Mouse (Mus musculus) activated CD4-positive, CD25-positive, alpha-beta regulatory T cell, adult 4 months (primary cell): ENCODE measurements around the gene Olfr105-ps. TPM values are rescaled to one million over a fixed set of nuclear protein-coding genes. Genes with fewer than 3 reads are reported as not detected.

ENCODE experiments used
- ATAC-seq: one replicate; pipeline ENCODE4 v1.8.0; 2017
- polyA plus RNA-seq, 2 experiments: library from polyadenylated mRNA; unstranded; fragments of 100-300 nt; shearing (Covaris generic); gene quantifications; one replicate each; pipeline ENCODE4 v1.2.1; 2017

The Olfr105-ps gene
- polyA plus RNA-seq, result not detected

DNA sequence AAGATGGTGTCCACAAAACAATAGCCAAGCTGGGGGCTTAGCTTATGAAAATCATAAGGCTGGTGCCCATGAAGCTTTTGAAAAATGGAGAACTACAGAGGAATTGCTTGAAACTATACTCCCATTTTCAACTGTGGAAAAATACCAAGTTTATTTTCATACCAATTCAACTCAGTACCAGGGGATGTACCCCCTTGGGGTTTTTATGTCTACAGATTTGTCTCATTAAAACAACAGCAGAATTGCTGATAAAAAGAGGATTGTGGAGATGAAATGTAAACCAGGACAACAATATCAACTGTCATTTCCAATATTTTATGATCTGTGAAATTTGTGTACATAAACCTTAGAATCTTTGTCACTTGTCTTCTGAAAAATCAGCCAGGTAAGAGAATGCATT lies at the start of gene Olfr105-ps:
Gene Olfr105-ps, plus strand, starts transcription at position 301 of the 400 bp plus-strand sequence.
- no peak for ATAC-seq

DNA sequence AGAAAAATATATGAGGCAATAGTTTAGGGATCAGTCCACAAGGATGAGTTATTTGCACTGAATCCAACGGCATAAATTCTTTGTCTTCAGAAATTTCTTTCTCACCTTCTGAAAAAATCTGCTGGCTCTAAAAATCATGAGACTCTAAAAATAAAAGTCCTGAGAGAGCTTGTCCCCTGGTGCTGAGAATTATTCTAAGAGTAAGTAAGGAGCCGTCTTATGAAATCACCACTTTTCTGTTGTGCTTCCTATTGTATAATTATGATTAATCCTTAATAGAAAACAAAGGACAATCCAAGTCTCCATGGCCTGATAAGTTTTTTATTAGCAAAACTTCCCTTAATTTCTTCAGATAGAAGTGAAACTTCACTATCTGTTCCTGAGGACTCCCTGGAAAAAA lies 39.2 kb upstream of the Olfr105-ps start, which contains the start of gene Olfr103:
Gene Olfr103, minus strand, starts transcription at position 101 of the 400 bp plus-strand sequence.
- ATAC-seq, result no peak

DNA sequence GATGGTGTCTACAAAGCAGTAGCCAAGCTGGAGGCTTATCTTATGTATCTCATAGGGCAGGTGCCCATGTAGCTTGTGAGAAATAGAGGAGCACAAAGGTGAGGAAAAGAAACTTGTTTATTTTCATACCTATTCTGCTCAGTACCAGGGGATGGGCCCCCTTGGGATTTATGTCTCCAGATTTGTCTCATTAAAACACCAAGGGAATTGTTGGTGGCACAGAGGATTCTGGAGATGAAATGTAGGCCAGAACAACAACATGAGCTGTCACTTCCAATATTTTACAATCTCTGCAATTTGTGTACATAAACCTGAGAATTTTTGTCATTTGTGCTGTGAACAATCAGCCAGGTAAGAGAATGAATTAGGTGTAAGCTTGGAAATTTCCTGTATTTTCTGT lies 19.6 kb upstream of the Olfr105-ps start, which contains the start of gene Olfr104-ps:
Gene Olfr104-ps, plus strand, starts transcription at position 301 of the 400 bp plus-strand sequence.
- no peak for ATAC-seq

DNA sequence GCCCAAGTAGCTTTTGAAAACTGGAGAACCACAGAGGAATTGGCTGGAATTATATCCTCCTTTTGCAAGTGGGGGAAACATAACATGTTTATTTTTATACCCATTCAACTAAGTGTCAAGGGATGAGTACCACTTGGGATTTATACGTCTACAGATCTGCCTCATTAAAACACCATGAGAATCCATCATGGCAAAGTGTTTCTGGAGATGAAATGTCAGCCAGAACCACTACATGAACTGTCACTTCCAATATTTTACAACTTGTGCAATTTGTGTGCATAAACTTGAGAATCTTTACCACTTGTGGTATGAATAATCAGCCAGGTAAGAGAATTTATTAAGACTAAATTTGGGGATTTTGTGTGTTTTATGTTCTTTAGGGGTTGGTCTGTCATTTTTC lies 11.3 kb downstream of the Olfr105-ps start, which contains the start of gene Olfr106-ps:
Gene Olfr106-ps, plus strand, starts transcription at position 301 of the 400 bp plus-strand sequence.
- ATAC-seq, result no peak

DNA sequence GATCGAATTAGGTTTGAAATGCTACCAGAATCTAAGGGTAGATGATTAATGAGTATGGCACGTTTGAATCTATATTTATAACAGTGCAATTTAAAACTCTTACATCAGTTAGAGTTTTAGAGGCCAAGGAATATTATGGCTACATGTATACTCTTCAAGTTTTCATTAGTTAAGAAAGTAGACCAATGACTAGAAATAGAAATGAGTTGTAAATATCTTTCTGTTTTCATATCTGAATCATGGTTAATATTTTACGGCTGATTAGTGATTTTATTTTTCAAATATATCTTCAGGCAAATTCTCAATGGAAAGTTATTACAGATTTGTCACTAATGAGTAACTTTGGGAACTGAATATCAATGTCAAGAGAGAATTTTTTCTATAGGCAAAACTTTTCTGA lies 20.1 kb downstream of the Olfr105-ps start, which contains the start of gene Olfr107:
Gene Olfr107, plus strand, starts transcription at position 301 of the 400 bp plus-strand sequence.
- no peak for ATAC-seq

DNA sequence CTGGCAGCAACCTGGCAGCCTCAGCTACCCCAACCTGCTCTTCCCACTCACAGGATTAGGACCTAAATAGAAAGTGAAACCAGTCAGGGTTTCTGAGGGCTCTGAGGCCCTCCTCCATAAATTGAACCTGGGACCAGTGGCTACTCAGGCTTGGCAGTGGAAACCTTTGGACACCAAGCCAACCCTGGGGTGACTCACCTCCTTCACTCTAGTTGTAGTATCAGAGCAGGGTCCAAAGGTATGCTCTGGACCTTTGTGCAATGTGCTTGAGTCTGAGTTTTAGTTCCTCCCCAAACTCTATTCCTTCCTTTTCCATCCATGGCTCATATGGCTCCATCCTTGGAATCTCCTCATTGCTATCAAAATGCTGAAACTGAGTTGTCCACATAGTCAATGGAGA lies 34.5 kb downstream of the Olfr105-ps start:
- no peak for ATAC-seq

Other genes with a start within 250 kb of the Olfr105-ps start
- not detected for gene Olfr93, start 217.5 kb upstream of the Olfr105-ps start, polyA plus RNA-seq
- gene Ubd, start 185.1 kb upstream of the Olfr105-ps start, polyA plus RNA-seq, result under 1 TPM in 1 of 2 experiments, not detected in 1; 0.75 TPM
- gene Olfr94, start 178.0 kb upstream of the Olfr105-ps start, polyA plus RNA-seq, result not detected
- not detected for gene Olfr95, start 165.9 kb upstream of the Olfr105-ps start, polyA plus RNA-seq
- not detected for gene Olfr96, start 158.9 kb upstream of the Olfr105-ps start, polyA plus RNA-seq
- gene Olfr97, start 141.7 kb upstream of the Olfr105-ps start, polyA plus RNA-seq, result not detected
- 1 to 10 TPM in 1 of 2 experiments, under 1 TPM in 1; 0.54 to 1.0 TPM for gene Olfr98, start 115.3 kb upstream of the Olfr105-ps start, polyA plus RNA-seq
- gene H2-M3, start 108.8 kb upstream of the Olfr105-ps start, polyA plus RNA-seq, result 100 to 1,000 TPM in 1 of 2 experiments, 10 to 100 TPM in 1; 94.0 to 120 TPM
- 1 to 10 TPM; 5.1 to 5.7 TPM for gene Olfr99, start 95.6 kb upstream of the Olfr105-ps start, polyA plus RNA-seq
- under 1 TPM in 1 of 2 experiments, not detected in 1; 0.15 TPM for gene Olfr101, start 74.7 kb upstream of the Olfr105-ps start, polyA plus RNA-seq
- gene Olfr102, start 62.0 kb upstream of the Olfr105-ps start, polyA plus RNA-seq, result under 1 TPM in 1 of 2 experiments, not detected in 1; 0.33 TPM
- not detected for gene Olfr103, start 39.3 kb upstream of the Olfr105-ps start, polyA plus RNA-seq
- not detected for gene Olfr104-ps, start 19.5 kb upstream of the Olfr105-ps start, polyA plus RNA-seq
- gene Olfr106-ps, start 11.4 kb downstream of the Olfr105-ps start, polyA plus RNA-seq, result not detected
- gene Olfr107, start 20.2 kb downstream of the Olfr105-ps start, polyA plus RNA-seq, result under 1 TPM in 1 of 2 experiments, not detected in 1; 0.12 TPM
- gene Olfr108, start 66.4 kb downstream of the Olfr105-ps start, polyA plus RNA-seq, result not detected
- gene Olfr109, start 79.9 kb downstream of the Olfr105-ps start, polyA plus RNA-seq, result not detected
- not detected for gene H2-M2, start 104.5 kb downstream of the Olfr105-ps start, polyA plus RNA-seq
- not detected for gene Olfr110, start 113.4 kb downstream of the Olfr105-ps start, polyA plus RNA-seq
- not detected for gene Olfr111, start 129.0 kb downstream of the Olfr105-ps start, polyA plus RNA-seq
- not detected for gene Olfr112, start 190.4 kb downstream of the Olfr105-ps start, polyA plus RNA-seq
- not detected for gene Olfr113, start 198.6 kb downstream of the Olfr105-ps start, polyA plus RNA-seq
- not detected for gene Olfr114, start 213.7 kb downstream of the Olfr105-ps start, polyA plus RNA-seq
- gene Olfr115, start 248.1 kb downstream of the Olfr105-ps start, polyA plus RNA-seq, result under 1 TPM in 1 of 2 experiments, not detected in 1; 0.37 TPM
- gene Olfr116, start 248.2 kb downstream of the Olfr105-ps start, polyA plus RNA-seq, result not detected